Mouse (Mus musculus) CH12.LX (cell line): Measurements from ENCODE around the gene Gsdma2. TPM values are rescaled to one million over a fixed set of nuclear protein-coding genes. Genes with fewer than 3 reads are reported as not detected.
"Not testable (repeated sequence)": the region's sequence is repeated elsewhere in the genome, so short reads cannot be mapped to it uniquely, and the experiment has no call there.

ENCODE experiments used
- DNase-seq: peaks from one replicate; pipeline ENCODE4 v3.0.0-alpha.2; 2013; ENCODE audit errors: extremely low read depth
- H3K27ac ChIP-seq: 2 replicates; pipeline ENCODE4 v1.5.1; 2012; ENCODE audit warnings: low read depth, mild to moderate bottlenecking, control low read depth, moderate library complexity; ENCODE audit not compliant: insufficient read depth
- H3K27me3 ChIP-seq: replicated peaks from 2 replicates; pipeline ENCODE3; 2012; ENCODE audit warnings: inconsistent platforms
- H3K36me3 ChIP-seq, 2 experiments: replicated peaks in 1 of 2; 2 replicates each; pipeline versions ENCODE3 to v1.6.1; 2012; ENCODE audit warnings: inconsistent platforms in 1 of 2, low read length in 1 of 2, mild to moderate bottlenecking in 1 of 2, mixed read lengths in 1 of 2, moderate library complexity in 1 of 2; ENCODE audit not compliant: control insufficient read depth in 1 of 2, insufficient read depth in 1 of 2
- H3K4me1 ChIP-seq, 2 experiments: 2 replicates each; pipeline ENCODE4 v1.6.1; 2012; ENCODE audit warnings: inconsistent platforms in 1 of 2, moderate library complexity in 1 of 2; ENCODE audit not compliant: insufficient read depth in 2 of 2, control insufficient read depth in 1 of 2
- H3K4me2 ChIP-seq: 2 replicates; pipeline ENCODE4 v1.6.1; 2012; ENCODE audit warnings: low read depth, mild to moderate bottlenecking, control low read depth; ENCODE audit not compliant: poor library complexity, insufficient read depth, severe bottlenecking
- H3K4me3 ChIP-seq, 3 experiments: fragments of 150-350 bp in 1 of 3; sonication (generic) in 1 of 3; replicated peaks in 1 of 3; 2 replicates each; pipeline versions ENCODE3 to v1.5.1; 2011 to 2012; ENCODE audit warnings: low read depth in 2 of 3, low read length in 2 of 3, mild to moderate bottlenecking in 2 of 3, moderate library complexity in 2 of 3, control low read depth in 1 of 3, improper control_type of control experiment in 1 of 3, inconsistent platforms in 1 of 3, mixed read lengths in 1 of 3; ENCODE audit not compliant: poor library complexity in 1 of 3
- H3K79me2 ChIP-seq: replicated peaks from 2 replicates; pipeline ENCODE4 v1.6.1; 2012; ENCODE audit warnings: mild to moderate bottlenecking, moderate library complexity; ENCODE audit not compliant: control insufficient read depth, poor library complexity, insufficient read depth, severe bottlenecking; ENCODE audit errors: extremely low read depth
- H3K9ac ChIP-seq: 2 replicates; pipeline ENCODE4 v1.6.1; 2012; ENCODE audit warnings: low read depth, mild to moderate bottlenecking, control low read depth, moderate library complexity; ENCODE audit not compliant: insufficient read depth
- H3K9me3 ChIP-seq: replicated peaks from 2 replicates; pipeline ENCODE3; 2012; ENCODE audit warnings: low read length, inconsistent platforms, mixed read lengths
- BHLHE40 ChIP-seq: IDR thresholded peaks from 2 replicates; pipeline ENCODE4 v1.6.1; 2011; ENCODE audit warnings: mild to moderate bottlenecking, low read depth, low read length, improper control_type of control experiment
- CHD2 ChIP-seq: IDR thresholded peaks from 2 replicates; pipeline ENCODE4 v1.6.1; 2011; ENCODE audit warnings: low read length, improper control_type of control experiment
- CTCF ChIP-seq, 2 experiments: IDR thresholded peaks in 1 of 2; conservative IDR thresholded peaks in 1 of 2; 2 replicates each; pipeline ENCODE4 v1.5.1; 2011 to 2012; ENCODE audit warnings: low read depth in 2 of 2, low read length in 2 of 2, improper control_type of control experiment in 1 of 2, inconsistent platforms in 1 of 2, mild to moderate bottlenecking in 1 of 2, moderate library complexity in 1 of 2
- ELF1 ChIP-seq: IDR thresholded peaks from 2 replicates; pipeline ENCODE4 v1.6.1; 2014; ENCODE audit warnings: low read depth, mild to moderate bottlenecking, inconsistent platforms, low read length, improper control_type of control experiment
- HCFC1 ChIP-seq: IDR thresholded peaks from 2 replicates; pipeline ENCODE4 v1.6.1; 2012; ENCODE audit warnings: low read depth, mild to moderate bottlenecking, inconsistent platforms, low read length, improper control_type of control experiment
- IRF4 ChIP-seq: IDR thresholded peaks from 2 replicates; pipeline ENCODE4 v1.6.1; 2014; ENCODE audit warnings: low read depth, mild to moderate bottlenecking, inconsistent platforms, low read length, improper control_type of control experiment
- JUN ChIP-seq: IDR thresholded peaks from 2 replicates; pipeline ENCODE4 v1.6.1; 2011; ENCODE audit warnings: low read depth, mild to moderate bottlenecking, low read length, improper control_type of control experiment, moderate library complexity; ENCODE audit not compliant: insufficient read depth
- MAFK ChIP-seq: IDR thresholded peaks from 2 replicates; pipeline ENCODE4 v1.6.1; 2011; ENCODE audit warnings: low read length, improper control_type of control experiment; ENCODE audit not compliant: insufficient replicate concordance
- MAX ChIP-seq: IDR thresholded peaks from 2 replicates; pipeline ENCODE4 v1.6.1; 2011; ENCODE audit warnings: low read length, improper control_type of control experiment
- MEF2A ChIP-seq: IDR thresholded peaks from 2 replicates; pipeline ENCODE4 v1.6.1; 2014; ENCODE audit warnings: low read depth, mild to moderate bottlenecking, inconsistent platforms, low read length, improper control_type of control experiment, borderline replicate concordance
- MXI1 ChIP-seq: IDR thresholded peaks from 2 replicates; pipeline ENCODE4 v1.6.1; 2011; ENCODE audit warnings: mild to moderate bottlenecking, low read depth, low read length, improper control_type of control experiment
- NELFE ChIP-seq: IDR thresholded peaks from 2 replicates; pipeline ENCODE4 v1.6.1; 2011; ENCODE audit warnings: low read depth, low read length, improper control_type of control experiment
- PAX5 ChIP-seq: IDR thresholded peaks from 2 replicates; pipeline ENCODE4 v1.6.1; 2012; ENCODE audit warnings: low read length, inconsistent platforms, mixed read lengths
- POLR2A ChIP-seq: IDR thresholded peaks from 2 replicates; pipeline ENCODE4 v1.6.1; 2011; ENCODE audit warnings: low read depth, mild to moderate bottlenecking, improper control_type of control experiment, low read length
- POLR2AphosphoS2 ChIP-seq: IDR thresholded peaks from 2 replicates; pipeline ENCODE4 v1.6.1; 2011; ENCODE audit warnings: low read depth, low read length, improper control_type of control experiment
- RCOR1 ChIP-seq: conservative IDR thresholded peaks from 2 replicates; pipeline ENCODE4 v1.6.1; 2012; ENCODE audit warnings: low read depth, mild to moderate bottlenecking, inconsistent platforms, low read length, improper control_type of control experiment
- SMC3 ChIP-seq: IDR thresholded peaks from 2 replicates; pipeline ENCODE4 v1.6.1; 2011; ENCODE audit warnings: low read depth, low read length, improper control_type of control experiment
- TCF12 ChIP-seq: IDR thresholded peaks from 2 replicates; pipeline ENCODE4 v1.6.1; 2014; ENCODE audit warnings: low read depth, mild to moderate bottlenecking, inconsistent platforms, low read length, improper control_type of control experiment
- UBTF ChIP-seq: IDR thresholded peaks from 2 replicates; pipeline ENCODE4 v1.6.1; 2012; ENCODE audit warnings: low read depth, mild to moderate bottlenecking, inconsistent platforms, low read length, improper control_type of control experiment, moderate library complexity
- USF2 ChIP-seq: conservative IDR thresholded peaks from 2 replicates; pipeline ENCODE4 v1.6.1; 2011; ENCODE audit warnings: low read depth, low read length, improper control_type of control experiment
- ZMIZ1 ChIP-seq: IDR thresholded peaks from 2 replicates; pipeline ENCODE4 v1.6.1; 2012; ENCODE audit warnings: low read depth, mild to moderate bottlenecking, inconsistent platforms, low read length, improper control_type of control experiment
- ZNF384 ChIP-seq: IDR thresholded peaks from 2 replicates; pipeline ENCODE4 v1.6.1; 2012; ENCODE audit warnings: low read depth, low read length, improper control_type of control experiment, inconsistent platforms
- dilution Hi-C: fragments of 300-500 bp; cut with MboI; formaldehyde crosslinking; loops from 2 replicates; pipeline ENCODE4 v1.14.3; 2020; ENCODE audit warnings: low sequenced_read_pairs; ENCODE audit not compliant: extremely low pct_unique_long_range_greater_than_20kb, extremely low pct_ligation_motif_present
- in situ Hi-C: fragments of 300-500 bp; cut with MboI; formaldehyde crosslinking; loops from 3 replicates; pipeline ENCODE4 v1.14.3; 2019; ENCODE audit warnings: low sequenced_read_pairs, low pct_ligation_motif_present, low pct_unique_long_range_greater_than_20kb, mixed read lengths
- polyA plus RNA-seq: library from polyadenylated mRNA; unstranded; fragments of >175 nt; gene quantifications from 2 replicates; pipeline ENCODE4 v1.2.1, GENCODE M21; 2012; ENCODE audit warnings: low read depth; ENCODE audit not compliant: insufficient read length
- total RNA-seq, 2 experiments: library from RNA; depleted of rRNA; stranded (reverse); fragments of 300-350 nt in 1 of 2; fragments of >200 nt in 1 of 2; gene quantifications; 2 replicates each; pipeline ENCODE4 v1.2.3; 2012 to 2014

Gene Gsdma2
- total and polyA plus RNA-seq, 3 experiments, result not detected

- peaks cover 29% of the 10 kb centered on the region for H3K79me2 ChIP-seq
- H3K9me3 ChIP-seq, in situ Hi-C loops, H3K9ac ChIP-seq, H3K4me3 ChIP-seq, H3K27ac ChIP-seq, dilution Hi-C loops: not testable (repeated sequence)
- H3K4me2 ChIP-seq, result 0 out of 2 replicates have a peak overlapping the region, but pooled peaks have one; percentile 19
- peaks cover 30% of the 10 kb centered on the region for H3K27me3 ChIP-seq
- H3K4me1 ChIP-seq, result peaks cover 18 to 39% of the 10 kb centered on the region in 2 experiments
- peak; percentile 38 for DNase-seq
- TF ChIP-seq ZNF384, result peak; percentile 89
- H3K36me3 ChIP-seq, result peaks cover 7 to 15% of the 10 kb centered on the region in 2 experiments
Observed at GRCm38 (mm10) chr11:98680595-98680994, 34.0 kb downstream of the Gsdma2 start.

GRCm38 (mm10) chr11:98681186-98681585, 34.6 kb downstream of the Gsdma2 start:
- peak overlapping the region; percentile 66; the same call in 1 of the 2 replicates for H3K9ac ChIP-seq
- dilution Hi-C loops (no loop called here), in situ Hi-C loops (no loop called here)
- no peaks in the 10 kb centered on the region for H3K9me3 ChIP-seq
- H3K27me3 ChIP-seq, result peaks cover 26% of the 10 kb centered on the region
- H3K4me1 ChIP-seq, result peaks cover 16 to 33% of the 10 kb centered on the region in 2 experiments
- H3K4me3 ChIP-seq, result no peak overlapping the region
- no peak overlapping the region for H3K27ac ChIP-seq
- peaks cover 13 to 21% of the 10 kb centered on the region in 2 experiments for H3K36me3 ChIP-seq
- peaks cover 29% of the 10 kb centered on the region for H3K79me2 ChIP-seq
- peak overlapping the region; percentile 86 for H3K4me2 ChIP-seq
- no peak for DNase-seq
- TF ChIP-seq ZNF384 (peak; percentile 32), NELFE (no peak), IRF4 (0 out of 2 replicates have a peak, but pooled peaks have one; percentile 7)
- TF ChIP-seq, all 38 proteins: peak for 2

GRCm38 (mm10) chr11:98681786-98682745, 35.5 kb downstream of the Gsdma2 start, which contains the start of gene Psmd3:
Gene Psmd3, plus strand, starts transcription at chr11:98682554.
- in situ Hi-C loops, result no loop called here
- dilution Hi-C loops, result no loop called here
- peaks cover 15 to 31% of the 10 kb centered on the region in 2 experiments for H3K4me1 ChIP-seq
- TF ChIP-seq PAX5 (no peak), HCFC1 (peak; percentile 98), CTCF (conservative IDR thresholded peaks at IDR 0.05 in 1 of 2, IDR thresholded peaks at IDR 0.05 in 1 of 2; ENCODE audit: low read depth in 2 of 2, low read length in 2 of 2) (peak; percentile 6 to 80; a peak in 2 of 4 replicates), ELF1 (peak; percentile 97), MAX (peak; percentile 62; the same call in 1 of the 2 replicates), ZMIZ1 (no peak; the same call in 1 of the 2 replicates), RCOR1 (no peak), TCF12 (peak; percentile 95), SMC3 (no peak), POLR2A (peak; percentile 94), MEF2A (peak; percentile 78; the same call in 1 of the 2 replicates), MAFK (peak; percentile 54; the same call in 1 of the 2 replicates), UBTF (peak; percentile 100), POLR2AphosphoS2 (peak; percentile 66; the same call in 1 of the 2 replicates), USF2 (no peak), CHD2 (peak; percentile 98), BHLHE40 (peak; percentile 10; the same call in 1 of the 2 replicates), JUN (no peak), MXI1 (peak; percentile 85; the same call in 1 of the 2 replicates), NELFE (peak; percentile 90)

More at GRCm38 (mm10) chr11:98681786-98682745, 35.5 kb downstream of the Gsdma2 start, which contains the start of gene Psmd3:
- H3K9ac ChIP-seq, result peak within 1 kb of the TSS; percentile 97
- DNase-seq, result peak; percentile 100
- H3K4me3 ChIP-seq, result peak within 1 kb of the TSS; percentile 72 to 100 (median 98)
- H3K27me3 ChIP-seq, result peaks cover 22% of the 10 kb centered on the region
- peaks cover 29% of the 10 kb centered on the region for H3K79me2 ChIP-seq
- H3K9me3 ChIP-seq, result no peaks in the 10 kb centered on the region
- peak within 1 kb of the TSS; percentile 60 for H3K27ac ChIP-seq
- H3K36me3 ChIP-seq, result peaks cover 21 to 30% of the 10 kb centered on the region in 2 experiments
- H3K4me2 ChIP-seq, result peak within 1 kb of the TSS; percentile 99
